Mouse (Mus musculus) mouse trophoblast stem cell (cell line): ENCODE data around the gene Trim37.
"Not testable (repeated sequence)": the region's sequence is repeated elsewhere in the genome, so short reads cannot be mapped to it uniquely, and the experiment has no call there.

Source experiments
- in situ Hi-C, 2 experiments: fragments of 300-500 bp; cut with MseI, MboI; formaldehyde crosslinking; loops; 2 replicates in 1 of 2; 3 replicates in 1 of 2; pipeline ENCODE4 v1.15.1; 2025

The Trim37 gene

GRCm38 (mm10) chr11:87227056-87227455 lies 100.2 kb downstream of the Trim37 start:
- in situ Hi-C loops = no loop called here

GRCm38 (mm10) chr11:87233377-87233776 lies 106.5 kb downstream of the Trim37 start:
- in situ Hi-C loops = no loop called here

DNA sequence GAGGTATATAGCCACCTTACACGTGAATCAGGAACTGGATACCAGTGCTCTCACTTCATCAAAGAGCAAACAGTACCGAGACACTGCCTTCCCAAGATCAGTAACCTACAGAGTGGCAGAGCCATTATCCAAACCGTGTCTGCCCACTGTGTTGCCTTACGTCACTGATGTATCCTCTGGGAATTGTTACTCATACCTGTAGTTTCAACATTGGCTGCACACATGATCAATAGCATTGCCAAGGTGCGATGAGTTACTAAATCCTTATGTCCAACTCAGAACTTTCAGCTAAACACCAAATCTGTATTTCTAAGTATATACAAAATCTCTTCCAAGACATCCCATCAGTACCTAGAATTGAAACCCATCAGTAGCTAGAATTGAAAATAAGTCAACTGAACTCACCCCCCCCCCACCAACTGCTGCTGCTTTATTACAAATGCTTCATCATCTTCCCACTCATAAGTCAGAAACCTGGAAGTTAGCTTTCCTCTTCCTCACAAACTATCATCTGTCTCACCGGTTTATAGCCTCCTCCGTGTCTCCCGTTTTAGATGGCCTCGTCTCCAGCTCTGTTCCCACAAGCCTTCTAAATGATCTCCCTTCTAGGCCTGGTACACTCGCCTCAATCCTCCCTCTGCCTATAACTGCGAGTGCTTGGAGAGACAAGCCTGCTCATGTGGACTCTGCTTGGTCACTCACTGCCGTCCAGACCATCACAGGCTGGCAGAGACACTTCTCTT lies 108.0 kb downstream of the Trim37 start:
- in situ Hi-C loops = no loop called here

- in situ Hi-C loops = no loop called here
Measured at GRCm38 (mm10) chr11:87235486-87235872, 108.6 kb downstream of the Trim37 start.

DNA sequence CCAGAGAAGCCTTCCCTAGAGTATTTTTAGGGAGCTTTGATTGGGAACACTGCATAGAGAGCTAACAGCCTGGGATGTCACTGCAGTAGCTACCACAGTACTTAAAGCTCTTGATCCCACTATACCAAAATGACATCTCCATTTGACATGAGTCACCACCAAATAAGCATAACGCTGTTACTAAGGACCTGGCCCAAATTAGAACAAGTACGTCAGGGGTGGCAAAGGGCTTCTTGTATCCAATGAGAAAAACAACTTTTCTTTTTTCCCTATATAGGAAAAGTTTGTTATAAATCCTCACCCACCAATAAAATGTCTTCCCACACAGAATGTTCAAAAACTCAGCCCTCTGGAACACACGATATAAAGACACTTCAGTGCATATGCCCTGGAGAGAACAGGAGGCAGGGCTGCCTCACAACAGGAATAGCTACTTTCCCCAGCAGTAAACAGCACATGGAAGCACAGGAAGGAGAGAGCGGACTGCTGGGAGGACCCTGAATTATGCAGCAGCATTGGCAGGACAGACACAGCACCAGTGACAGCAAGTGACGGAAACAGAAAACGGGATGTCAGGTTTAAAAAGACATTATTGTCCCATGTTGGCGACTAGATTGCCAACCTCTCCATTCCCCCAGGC lies 112.1 kb downstream of the Trim37 start:
- in situ Hi-C loops = no loop called here

- in situ Hi-C loops = no loop called here
Measured at GRCm38 (mm10) chr11:87240141-87240832, 113.4 kb downstream of the Trim37 start.

- in situ Hi-C loops = no loop called here
Measured at GRCm38 (mm10) chr11:87240833-87241215, 113.9 kb downstream of the Trim37 start.

DNA sequence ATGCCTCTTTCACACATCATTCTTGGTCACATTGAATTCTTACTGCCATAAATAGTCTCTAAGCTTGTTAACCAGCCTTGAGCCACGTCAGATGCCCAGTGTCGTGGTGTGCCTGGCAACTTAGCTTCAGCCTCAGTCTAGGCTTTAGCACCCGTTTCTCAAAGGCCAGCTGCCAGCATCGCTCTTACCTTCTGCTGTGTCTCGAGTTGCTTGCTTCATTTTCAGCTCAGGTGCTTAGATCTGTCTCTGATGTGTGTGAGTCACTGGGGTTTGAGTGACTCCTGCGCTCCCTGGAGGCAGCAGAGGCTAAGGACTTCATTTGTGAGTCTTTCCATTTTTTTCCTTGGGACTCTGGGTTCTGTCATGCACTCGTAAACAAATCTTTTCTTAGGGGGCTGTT lies 114.4 kb downstream of the Trim37 start:
- in situ Hi-C loops = no loop called here

- in situ Hi-C loops = no loop called here
Measured at GRCm38 (mm10) chr11:87245171-87245840, 118.4 kb downstream of the Trim37 start.

GRCm38 (mm10) chr11:87246107-87246651 lies 119.3 kb downstream of the Trim37 start:
- in situ Hi-C loops = no loop called here

GRCm38 (mm10) chr11:87246724-87247493 lies 120.0 kb downstream of the Trim37 start:
- in situ Hi-C loops = no loop called here

GRCm38 (mm10) chr11:87247494-87247866 lies 120.6 kb downstream of the Trim37 start:
- in situ Hi-C loops = no loop called here

DNA sequence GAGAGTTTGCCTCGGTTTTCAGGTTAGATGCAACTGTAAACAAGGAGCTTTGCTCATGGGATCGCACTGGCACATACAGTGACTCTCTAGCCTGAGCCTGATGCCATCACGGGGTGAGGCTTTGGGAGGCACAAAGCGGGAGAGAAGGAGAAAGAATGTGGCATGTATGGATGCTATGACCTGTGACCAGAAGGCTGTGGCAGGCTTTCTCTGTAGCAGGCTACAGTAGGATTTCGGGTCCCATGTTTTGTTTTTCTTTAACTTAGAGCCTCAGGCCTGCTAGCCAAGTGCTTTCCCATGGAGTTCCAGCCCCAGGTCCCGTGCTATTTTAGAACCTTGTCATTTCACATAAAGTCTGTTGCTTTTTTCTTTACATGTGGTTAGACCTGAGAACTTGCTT lies 123.3 kb downstream of the Trim37 start:
- in situ Hi-C loops = no loop called here

DNA sequence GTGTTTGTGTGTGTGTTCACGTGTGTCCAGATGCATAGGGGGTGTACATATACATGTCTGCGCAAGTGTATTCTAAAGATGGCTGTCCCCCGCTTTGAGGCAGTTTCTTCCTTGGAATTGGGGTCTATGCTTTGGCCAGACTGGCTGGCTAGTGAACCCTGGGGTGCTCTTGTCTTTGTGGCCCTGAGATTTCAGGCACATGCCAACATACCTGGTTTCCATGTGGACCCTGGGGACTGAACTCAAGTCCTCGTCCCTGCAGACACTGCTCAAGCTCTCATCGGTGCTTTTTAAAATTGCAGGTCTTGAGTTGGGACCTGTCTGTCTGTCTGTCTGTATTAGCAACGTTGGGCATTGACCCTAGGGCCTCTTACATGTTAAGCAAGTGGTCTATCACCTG lies 126.4 kb downstream of the Trim37 start:
- in situ Hi-C loops = no loop called here

- in situ Hi-C loops = no loop called here
Measured at GRCm38 (mm10) chr11:87254149-87254548, 127.3 kb downstream of the Trim37 start.

GRCm38 (mm10) chr11:87257282-87257681 lies 130.4 kb downstream of the Trim37 start:
- in situ Hi-C loops = no loop called here

DNA sequence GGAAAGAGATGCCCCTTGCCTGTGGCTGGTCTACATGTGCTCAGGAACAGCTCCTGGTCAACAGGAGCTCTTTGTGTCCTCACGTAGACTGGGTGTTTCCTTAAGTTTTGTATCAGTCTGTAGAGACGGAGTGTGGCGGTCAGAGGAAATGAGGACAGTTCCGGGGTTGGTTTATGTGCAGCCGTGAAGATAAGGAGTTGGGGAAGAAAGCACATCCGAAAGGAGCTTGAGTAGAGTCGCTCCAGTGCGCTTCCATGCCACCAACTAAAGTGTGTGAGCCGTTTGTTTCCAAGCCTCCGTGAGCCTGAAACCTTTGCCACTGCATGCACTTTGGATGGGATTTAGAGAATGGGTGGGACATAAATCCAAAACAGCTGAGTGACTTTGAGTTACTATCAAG lies 132.9 kb downstream of the Trim37 start:
- in situ Hi-C loops = no loop called here

DNA sequence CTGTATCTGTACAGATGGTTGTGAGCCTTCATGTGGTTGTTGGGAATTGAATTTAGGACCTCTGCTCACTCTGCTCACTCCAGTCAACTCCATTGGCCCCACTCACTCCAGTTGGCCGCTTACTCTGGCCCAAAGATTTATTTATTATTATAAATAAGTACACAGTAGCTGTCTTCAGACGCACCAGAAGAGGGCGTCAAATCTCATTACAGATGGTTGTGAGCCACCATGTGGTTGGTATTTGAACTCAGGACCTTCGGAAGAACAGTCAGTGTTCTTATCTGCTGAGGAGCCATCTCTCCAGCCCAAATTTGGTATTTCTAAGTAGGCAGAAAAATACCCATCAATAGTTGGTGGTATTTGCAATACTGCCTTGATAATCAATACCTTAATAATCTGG lies 134.8 kb downstream of the Trim37 start:
- in situ Hi-C loops = not testable (repeated sequence)

- in situ Hi-C loops = no loop called here
Measured at GRCm38 (mm10) chr11:87263946-87264345, 137.1 kb downstream of the Trim37 start.

DNA sequence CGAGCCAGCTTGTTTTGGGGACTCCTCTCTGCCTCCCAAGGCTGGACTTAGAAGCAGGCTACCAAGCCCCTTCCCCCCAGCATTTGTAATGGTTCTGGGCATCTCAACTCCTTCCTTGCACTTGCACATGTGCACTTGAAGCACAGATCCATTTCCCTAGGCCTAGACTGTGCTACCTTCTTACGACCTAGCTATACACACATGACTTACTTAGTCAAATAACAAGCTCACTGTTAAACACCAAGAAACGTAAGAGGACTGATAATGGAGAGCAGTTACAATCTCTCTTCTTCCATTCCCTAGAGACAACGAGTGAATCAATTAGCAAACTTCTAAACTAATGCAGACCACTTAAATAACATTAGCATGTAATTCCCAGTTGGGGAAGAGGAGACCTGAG lies 139.4 kb downstream of the Trim37 start:
- in situ Hi-C loops = no loop called here

- in situ Hi-C loops = no loop called here
Measured at GRCm38 (mm10) chr11:87268803-87269202, 141.9 kb downstream of the Trim37 start.
